Mouse (Mus musculus) sigmoid colon, adult 10 weeks (tissue): ENCODE measurements around the gene Ceacam3. TPM values are rescaled to one million over a fixed set of nuclear protein-coding genes. Genes with fewer than 3 reads are reported as not detected.

Source experiments
- polyA plus RNA-seq: library from polyadenylated mRNA; stranded (reverse); fragments of 350-450 nt; fragmentation: Illumina TruSeq; extraction: RNeasy Lipid Tissue Mini Kit (QIAGEN cat#74804); gene quantifications from one replicate; pipeline ENCODE4 v1.2.3, GENCODE M21; 2014; ENCODE audit warnings: low read depth, low replicate concordance

Gene Ceacam3
- not detected for polyA plus RNA-seq

DNA sequence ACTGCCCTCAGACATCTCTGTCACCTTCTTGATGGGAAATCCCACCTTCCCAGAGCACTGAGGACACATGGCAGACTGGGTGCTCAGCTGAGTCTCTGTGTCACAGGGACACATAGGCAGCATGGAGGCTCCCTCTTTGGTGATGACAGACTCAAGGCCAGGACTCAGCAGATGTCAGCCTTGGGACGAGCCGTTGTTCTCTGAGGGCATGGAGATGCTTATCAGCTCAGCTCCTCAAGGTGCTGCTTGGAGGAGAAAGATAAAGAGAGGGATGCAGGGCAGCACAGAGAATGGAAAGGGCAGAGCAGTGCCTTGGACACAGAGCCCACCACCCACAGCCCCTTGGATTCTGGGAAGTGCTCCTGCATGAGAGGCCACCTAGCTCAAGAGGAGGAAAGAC is at the start of gene Ceacam3:
TSS of gene Ceacam3 (plus strand) at position 352 of the 400 bp plus-strand sequence.

GRCm38 (mm10) chr7:17203177-17203576 is 53.1 kb downstream of the Ceacam3 start, which contains the start of gene Psg29:
Gene Psg29 (plus strand): TSS chr7:17203477.

Other genes with a start within 250 kb of the Ceacam3 start
- 1.1 TPM for gene Ptgir, start 243.8 kb upstream of the Ceacam3 start, polyA plus RNA-seq
- 52.1 TPM for gene Calm3, start 226.2 kb upstream of the Ceacam3 start, polyA plus RNA-seq
- gene Pnmal2, start 205.6 kb upstream of the Ceacam3 start, polyA plus RNA-seq, result 0.66 TPM
- gene Pnmal1, start 190.6 kb upstream of the Ceacam3 start, polyA plus RNA-seq, result 0.95 TPM
- 0.69 TPM for gene Gm42372, start 167.2 kb upstream of the Ceacam3 start, polyA plus RNA-seq
- gene Ccdc8, start 157.6 kb upstream of the Ceacam3 start, polyA plus RNA-seq, result 0.66 TPM
- gene Ppp5c, start 122.4 kb upstream of the Ceacam3 start, polyA plus RNA-seq, result 17.6 TPM
- gene Hif3a, start 87.9 kb upstream of the Ceacam3 start, polyA plus RNA-seq, result 5.7 TPM
- gene Psg16, start 76.2 kb upstream of the Ceacam3 start, polyA plus RNA-seq, result 0.19 TPM
- gene Psg29, start 53.2 kb downstream of the Ceacam3 start, polyA plus RNA-seq, result not detected